Mouse (Mus musculus) bone marrow, adult 2 months (tissue): Measurements from ENCODE around the gene Pfkl.
A peak's percentile ranks its signal among the peaks of the same experiment; 100 is the strongest.

ENCODE experiments used
- CTCF ChIP-seq: fragments of 200-500 bp; IDR thresholded peaks from 2 replicates; pipeline ENCODE4 v1.5.1; 2011; ENCODE audit warnings: low read length, control low read depth; ENCODE audit not compliant: control insufficient read depth, insufficient read depth
- POLR2A ChIP-seq: fragments of 200-500 bp; IDR thresholded peaks from 2 replicates; pipeline ENCODE4 v1.6.1; 2011; ENCODE audit warnings: low read depth, mild to moderate bottlenecking, control low read depth, low read length, borderline replicate concordance; ENCODE audit not compliant: control insufficient read depth

GRCm38 (mm10) chr10:78018797-78019203, 8.9 kb upstream of the Pfkl start:
- TF ChIP-seq CTCF (peak; percentile 98), POLR2A (peak; percentile 29; the same call in 1 of the 2 replicates)
